Mouse (Mus musculus) adrenal gland, postnatal 36 days (tissue): ENCODE data around the gene Drg1. TPM values are rescaled to one million over a fixed set of nuclear protein-coding genes. Genes with fewer than 3 reads are reported as not detected.

Source experiments
- DNase-seq, 2 experiments: peaks; one replicate each; pipeline ENCODE4 v3.0.0; 2021; ENCODE audit warnings: mixed read lengths in 1 of 2
- long read RNA-seq, 2 experiments: library from polyadenylated mRNA; stranded (forward); transcript quantifications; one replicate each; pipeline ENCODE4 v2.0.0; 2021; ENCODE audit warnings: borderline sequencing depth in 2 of 2
- total RNA-seq, 2 experiments: library from RNA; stranded (reverse); gene quantifications; 2 replicates each; pipeline ENCODE4 v1.2.3; 2021

Drg1 gene
- total RNA-seq = 100 to 1,000 TPM; 100 to 113 TPM
- long read RNA-seq, experiment 1, transcript Drg1-201 (9 exons, 1,546 nt) = major isoform, 133 of 144 reads
- long read RNA-seq, experiment 1, partial matches to known transcripts = 3 of 144 reads
- long read RNA-seq, experiment 1, other reads (novel, unspliced or antisense) = 8 of 144 reads
- long read RNA-seq, experiment 2, transcript Drg1-201 (9 exons, 1,546 nt) = major isoform, 37 of 47 reads
- long read RNA-seq, experiment 2, partial matches to known transcripts = 4 of 47 reads
- long read RNA-seq, experiment 2, other reads (novel, unspliced or antisense) = 6 of 47 reads

DNA sequence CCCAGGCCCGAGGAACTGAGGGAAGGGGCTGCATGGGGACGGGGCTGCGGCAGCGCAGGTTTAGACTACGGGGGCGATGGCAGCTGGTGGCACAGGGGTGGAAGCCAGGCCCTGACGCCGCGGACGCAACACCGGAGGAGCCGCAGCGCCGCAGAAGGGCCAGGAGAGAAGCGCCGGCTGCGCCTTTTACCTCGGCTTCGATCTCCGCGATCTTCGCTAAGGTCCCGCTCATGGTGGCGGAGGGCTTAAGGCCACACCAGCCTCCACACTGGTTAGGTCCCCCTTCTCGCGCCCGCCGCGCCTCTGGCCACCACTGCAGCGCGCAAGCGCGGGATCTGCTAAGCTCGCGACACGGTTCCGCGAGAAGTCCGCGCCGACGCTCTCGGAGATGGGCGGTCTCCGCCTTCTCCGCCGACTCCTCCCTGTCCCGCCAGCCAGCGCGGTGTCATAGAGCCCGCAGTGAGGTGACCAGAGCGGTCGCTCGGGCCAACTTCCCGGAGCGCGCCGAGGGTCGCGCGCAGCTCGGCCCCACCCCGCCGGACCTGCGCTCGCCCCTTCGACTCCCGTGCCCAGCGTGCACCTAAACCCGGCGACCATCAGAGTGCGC is at the start of gene Drg1:
Gene Drg1 (minus strand): TSS at position 337 of the 607 bp plus-strand sequence.
- peak; percentile 96 to 97 for DNase-seq

DNA sequence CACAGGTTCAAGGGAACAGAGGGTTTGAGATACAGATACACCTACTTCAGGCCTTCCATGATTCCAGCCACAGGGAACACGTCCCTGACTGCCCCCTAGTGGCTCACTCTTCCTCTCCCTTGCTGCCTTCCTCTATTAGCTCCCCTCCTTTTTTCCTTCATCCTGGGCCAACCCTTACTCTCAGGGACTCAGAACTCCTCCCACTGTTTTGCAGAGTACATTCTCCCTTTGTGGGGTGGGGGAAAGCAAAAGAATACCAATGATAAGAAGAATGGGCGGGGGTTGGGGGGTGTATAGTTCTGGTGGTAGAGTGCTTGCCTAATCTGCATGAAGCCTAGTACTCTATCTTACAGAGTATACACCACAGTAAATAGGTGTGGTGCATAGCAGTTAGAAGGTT is 47.9 kb upstream of the Drg1 start:
- DNase-seq = peak; percentile 74 to 84

DNA sequence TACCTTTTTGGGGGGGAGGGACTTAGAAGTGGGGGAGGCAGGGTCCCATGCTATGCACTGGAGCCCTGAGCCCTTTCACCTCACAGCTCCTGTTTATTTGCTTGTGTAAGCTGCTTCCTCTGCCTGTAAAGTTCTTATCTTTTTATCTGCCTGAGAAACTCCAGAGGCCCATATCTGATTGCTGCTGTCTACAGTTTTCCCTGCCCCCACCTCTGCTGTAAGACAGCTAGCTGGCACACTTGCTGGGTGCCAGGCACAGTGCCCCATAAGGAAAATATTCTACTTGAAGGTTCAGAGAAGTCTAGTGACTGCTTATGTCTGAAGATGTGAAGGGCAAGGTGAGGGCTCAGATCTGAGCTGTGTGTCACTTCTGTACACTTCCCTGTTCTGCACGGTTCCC is 47.1 kb upstream of the Drg1 start:
- DNase-seq = no peak

DNA sequence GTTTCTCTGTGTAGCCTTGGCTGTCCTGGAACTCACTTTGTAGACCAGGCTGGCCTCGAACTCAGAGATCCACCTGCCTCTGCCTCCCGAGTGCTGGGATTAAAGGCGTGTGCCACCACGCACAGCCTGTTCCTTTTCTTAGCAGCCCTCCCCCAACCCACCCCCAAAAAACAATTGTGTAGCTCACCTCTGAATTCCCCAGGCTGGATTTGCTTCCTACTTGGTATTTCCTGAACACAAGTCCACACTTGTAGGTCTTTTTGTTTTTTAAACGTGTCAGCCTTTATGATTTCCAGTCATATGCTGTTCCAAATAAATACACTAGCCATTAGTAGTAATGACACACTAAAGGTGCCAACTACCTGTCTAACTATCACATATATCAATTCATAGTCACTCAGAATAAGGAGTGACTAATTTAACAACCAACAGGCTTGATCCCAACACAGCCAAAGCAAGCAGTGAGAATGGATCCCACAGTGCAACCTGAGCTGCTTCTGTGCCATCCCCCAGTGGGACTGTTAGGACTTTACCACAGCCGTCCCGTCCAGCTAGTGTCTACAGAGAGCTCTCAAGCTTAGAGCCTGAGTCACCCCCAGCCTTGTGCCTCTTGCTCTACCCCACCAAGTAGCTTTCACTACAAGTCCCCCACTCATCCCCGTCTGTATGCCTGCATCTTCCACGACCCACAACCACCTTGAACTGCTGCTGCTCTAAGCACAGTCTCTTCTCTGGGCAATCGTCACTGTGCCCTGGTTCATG is 45.6 kb upstream of the Drg1 start:
- DNase-seq = no peak

DNA sequence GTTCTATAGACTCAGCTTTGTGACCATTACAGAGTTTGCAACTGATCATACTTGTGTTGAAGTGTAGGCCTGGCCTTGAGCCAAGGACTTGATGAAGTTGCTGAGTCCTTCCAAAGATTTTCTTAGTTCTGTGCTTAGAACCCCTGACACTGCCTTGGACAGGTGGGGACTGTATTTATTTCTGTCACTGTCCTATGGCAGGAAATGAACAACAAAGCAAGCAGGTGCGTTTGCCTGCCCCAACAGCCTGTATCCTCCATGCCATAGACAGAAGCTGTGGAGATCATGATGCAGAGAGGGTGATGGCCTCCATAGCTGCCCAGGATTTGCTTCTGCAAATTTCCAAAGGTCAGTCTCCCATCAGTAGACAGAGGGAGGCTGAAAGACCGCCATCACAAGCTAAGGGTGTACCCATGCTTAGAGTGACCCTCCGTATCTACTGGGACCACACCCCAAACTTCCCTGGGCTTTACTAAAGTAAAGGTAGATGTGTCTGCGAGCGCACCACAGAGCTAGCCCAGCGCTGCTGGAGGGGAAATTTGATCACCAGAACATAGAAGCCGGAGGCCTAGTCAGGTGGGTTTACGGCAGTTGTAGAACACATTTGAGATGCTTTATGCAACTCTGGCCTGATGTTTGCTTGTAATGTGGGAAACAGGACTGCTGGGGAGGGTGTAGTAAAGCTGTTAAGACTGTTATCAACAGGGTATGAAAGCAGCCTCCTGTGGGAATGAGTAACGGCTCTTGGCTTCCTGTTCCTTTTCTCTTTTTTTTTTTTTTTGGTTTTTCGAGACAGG is 44.8 kb upstream of the Drg1 start:
- DNase-seq = no peak

DNA sequence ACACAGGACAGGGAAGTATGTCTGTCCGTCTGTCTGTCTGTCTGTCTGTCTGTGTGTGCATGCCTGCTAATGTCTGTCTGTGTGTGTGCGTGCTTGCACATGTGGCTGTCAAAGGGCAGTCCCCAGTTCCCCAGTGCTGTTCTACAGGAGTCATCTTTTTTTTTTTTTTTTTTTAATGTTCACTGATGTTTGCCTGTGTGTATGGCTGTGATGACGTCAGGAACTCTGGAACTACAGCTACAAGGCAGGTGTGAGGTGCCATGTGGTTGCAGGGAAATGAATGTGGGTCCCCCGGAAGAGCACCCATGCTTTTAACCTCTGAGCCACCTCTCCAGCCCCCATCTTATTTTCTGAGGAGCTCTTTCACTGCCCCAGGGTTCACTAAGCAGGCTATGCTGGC is 43.7 kb upstream of the Drg1 start:
- no peak for DNase-seq

DNA sequence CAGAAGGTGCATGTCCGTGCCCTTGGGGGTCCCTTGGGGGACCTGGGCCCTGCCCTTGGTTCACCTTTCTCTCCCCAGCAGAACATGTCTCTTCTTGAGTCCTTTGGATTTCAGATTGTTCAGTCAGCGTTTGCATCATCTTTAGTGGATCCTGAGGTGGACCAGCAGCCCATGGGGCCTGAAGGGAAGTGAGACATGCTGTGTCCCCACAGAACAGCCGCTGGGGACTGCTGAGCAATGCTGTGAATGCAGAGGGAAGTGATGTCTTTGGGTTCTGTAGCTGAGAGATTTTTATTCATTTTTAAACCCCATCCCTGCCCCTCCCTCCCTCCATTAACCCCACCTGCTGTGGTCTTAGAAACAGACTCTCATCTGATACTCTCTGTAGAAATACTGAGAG is 41.7 kb upstream of the Drg1 start:
- no peak for DNase-seq

DNA sequence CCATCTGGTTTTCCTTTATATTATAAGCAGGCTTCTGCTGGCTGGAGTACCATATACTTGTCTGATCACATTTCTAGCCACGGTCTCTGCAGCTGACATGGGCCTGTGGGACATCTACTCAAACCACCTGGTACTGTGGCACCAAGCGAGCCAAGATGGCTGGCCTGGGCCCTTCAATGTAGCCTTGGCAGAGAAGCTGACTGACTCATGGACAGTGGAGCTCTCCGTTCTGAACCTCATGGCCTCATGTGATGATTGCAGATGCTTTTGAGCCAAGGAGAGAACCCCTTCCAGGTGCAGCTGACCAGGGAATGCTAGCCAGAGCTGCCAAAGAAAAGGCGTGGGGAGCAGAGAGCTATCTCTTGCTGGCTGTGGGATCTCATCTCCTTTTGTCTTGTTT is 39.6 kb upstream of the Drg1 start:
- DNase-seq = no peak

DNA sequence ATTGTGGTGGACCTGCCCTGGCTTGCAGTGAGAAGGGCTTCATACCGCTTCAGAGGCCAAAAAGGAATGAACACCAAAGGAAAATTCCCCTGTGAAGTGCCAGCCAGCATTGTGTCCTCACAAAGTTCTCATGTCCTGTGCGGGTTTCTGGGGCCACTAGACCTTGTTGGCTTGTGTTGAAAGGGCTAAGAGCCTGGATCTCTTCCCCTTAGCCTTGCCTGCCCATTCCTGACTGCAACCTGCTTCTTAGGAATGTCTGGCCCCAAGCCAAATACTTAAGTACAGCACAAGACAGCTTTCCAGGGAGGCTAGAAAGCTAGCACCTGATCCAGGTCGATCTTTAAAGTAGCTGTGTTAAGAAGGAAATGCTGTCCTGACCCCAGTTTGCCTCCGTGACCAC is 36.6 kb upstream of the Drg1 start:
- DNase-seq = no peak

DNA sequence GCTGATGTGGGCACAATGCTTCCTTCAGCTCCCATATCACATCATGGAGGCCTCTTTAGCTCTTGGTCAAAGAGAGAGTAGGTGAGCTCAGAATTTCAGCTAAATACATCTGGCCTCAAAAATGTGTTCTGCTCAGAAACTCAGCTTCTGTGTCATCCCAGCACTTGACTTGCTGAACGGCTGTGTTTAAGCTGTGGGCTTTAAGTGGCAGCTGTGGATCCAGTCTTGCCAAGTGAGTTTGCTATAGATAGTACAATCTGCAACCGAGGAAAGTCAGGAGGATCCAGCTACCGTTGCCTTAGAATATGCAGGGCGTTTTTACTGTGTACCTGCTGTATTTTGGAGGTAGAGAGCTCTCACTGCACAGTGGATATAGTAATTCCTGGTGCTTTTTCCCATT is 36.2 kb upstream of the Drg1 start:
- no peak for DNase-seq

DNA sequence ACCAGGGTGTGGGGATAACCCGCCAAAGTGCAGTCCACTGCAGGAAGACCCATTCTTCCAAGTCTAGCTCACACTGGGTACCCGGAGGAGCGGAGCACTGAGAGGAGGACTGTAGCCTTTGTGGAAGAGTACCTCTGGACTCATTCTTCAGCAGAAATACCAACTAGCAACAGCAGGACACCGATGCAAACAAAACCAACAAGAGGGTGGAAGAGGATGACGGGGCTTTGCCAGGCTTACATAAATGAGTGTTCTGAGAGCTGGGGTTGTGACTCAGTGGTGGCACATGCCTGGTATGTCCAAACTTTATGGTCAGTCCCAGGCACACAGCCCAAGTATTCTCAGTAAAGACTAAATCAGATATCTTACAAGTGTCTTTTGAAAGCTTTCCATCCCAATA is 34.9 kb upstream of the Drg1 start:
- no peak for DNase-seq

DNA sequence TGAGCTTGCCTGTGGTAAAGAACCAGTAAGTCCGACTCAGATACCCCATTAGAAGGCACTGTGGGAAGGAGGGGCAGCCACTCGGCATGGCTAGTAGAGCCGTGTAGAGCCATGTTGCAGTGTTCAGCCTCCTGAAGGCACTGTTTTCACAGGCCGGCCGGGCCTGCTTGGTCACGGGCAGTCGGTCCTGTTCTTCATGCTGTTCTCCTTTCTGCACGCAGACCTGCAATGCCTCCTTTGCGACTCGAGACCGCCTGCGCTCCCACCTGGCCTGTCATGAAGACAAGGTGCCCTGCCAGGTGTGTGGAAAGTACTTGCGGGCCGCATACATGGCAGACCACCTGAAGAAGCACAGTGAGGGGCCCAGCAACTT is 32.6 kb upstream of the Drg1 start:
- no peak for DNase-seq

DNA sequence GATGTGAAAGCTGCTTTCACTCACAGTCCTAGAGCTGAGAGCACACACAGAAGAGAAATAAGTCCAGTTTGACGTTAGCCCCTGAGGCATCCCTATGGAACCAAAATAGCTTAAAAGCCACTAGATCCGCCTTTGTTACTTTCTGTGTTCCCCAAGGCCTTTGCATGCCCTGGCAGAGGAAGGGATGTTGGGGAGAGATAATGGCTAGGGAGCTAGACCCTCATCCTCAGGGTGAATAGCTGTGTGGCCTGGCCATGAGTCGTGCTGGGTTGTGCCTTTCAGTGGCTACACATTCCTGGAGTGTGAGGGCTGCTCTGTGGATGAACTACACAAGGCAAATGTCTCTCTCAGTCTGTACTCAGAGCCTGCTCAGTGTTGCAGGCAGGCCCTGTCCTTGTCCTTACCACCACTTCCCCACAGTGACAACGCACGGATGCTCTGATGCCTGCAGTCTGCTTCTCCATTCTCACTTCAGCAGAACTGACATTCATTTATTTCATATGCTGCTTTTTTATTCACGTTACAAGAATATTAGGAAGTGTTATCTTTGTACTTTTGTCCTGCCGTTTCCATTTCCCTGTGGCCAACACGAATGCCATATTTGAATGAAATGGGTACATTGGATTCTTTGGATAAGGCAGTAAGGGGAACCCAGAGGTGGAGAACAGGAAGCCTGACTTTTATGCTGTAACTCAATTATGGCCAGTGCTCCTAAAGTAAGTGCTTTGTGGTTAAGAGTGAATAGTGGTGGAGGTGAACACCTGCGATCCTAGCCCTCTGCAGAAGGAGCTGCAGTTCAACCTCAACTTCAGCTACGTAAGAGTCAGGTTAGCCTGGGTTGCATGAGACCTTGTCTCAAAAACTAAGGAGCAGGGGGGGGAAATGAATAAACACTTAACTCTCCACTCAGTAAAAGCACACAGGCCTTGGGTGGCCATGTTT is 31.9 kb upstream of the Drg1 start:
- DNase-seq = no peak

DNA sequence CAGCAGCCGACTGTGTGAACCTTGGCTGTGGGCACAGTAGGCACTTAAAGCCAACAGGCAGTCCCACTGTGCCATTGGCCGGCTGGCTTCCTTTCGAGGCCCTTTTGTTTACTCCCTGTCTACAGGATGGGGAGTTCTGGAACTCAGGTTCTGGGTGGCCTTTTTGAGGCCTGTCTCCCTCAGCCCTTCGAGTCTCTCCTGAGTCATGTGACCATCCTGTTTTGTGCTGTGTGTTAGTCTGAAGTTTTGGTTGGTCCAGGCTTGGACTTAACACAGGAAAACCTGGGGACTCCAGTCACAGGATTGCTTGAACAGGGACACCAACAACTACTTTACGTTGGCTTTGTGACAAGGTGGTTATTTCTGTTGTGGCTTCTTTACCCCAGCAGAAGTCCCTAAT is 29.8 kb upstream of the Drg1 start:
- no peak for DNase-seq

DNA sequence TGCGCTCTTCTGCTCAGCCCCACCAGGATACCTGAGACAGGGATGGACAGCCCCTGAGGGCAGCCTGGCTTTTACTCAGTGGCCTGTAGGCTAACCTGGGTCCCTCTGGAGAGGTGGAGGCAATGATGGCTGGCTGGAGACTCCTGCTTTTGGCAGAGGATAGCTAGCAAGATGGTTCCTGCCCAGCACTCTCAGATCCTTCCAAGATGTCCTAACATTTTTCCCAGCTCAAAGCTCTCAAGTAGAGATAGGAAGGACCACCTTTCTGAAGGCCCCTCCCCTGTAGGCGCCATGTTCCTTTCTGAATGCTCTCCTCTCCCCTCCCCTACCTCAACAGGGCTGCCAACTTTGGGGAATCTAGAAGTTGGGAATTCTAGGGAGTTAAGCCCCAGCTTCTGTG is 28.4 kb upstream of the Drg1 start:
- DNase-seq = no peak

DNA sequence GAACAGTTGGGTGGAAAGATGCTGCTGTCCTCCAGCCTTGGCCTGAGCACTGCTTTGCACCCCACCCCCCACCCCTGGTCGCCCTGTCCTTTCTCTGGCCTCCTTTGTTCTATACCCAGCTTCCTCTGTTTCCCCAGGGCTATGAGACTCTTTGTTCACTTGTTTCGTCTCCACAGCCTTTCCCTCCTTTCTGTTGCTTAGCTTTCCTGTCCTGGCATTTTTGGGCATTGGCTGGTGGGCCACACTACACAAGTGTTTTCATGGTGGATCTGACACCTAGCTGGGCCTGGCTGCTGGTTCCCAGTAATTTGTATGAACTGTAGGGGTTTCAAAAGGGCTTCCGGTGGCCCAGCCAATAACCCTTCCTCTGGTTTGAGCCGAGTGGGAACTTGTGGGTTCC is 27.1 kb upstream of the Drg1 start:
- DNase-seq = no peak

DNA sequence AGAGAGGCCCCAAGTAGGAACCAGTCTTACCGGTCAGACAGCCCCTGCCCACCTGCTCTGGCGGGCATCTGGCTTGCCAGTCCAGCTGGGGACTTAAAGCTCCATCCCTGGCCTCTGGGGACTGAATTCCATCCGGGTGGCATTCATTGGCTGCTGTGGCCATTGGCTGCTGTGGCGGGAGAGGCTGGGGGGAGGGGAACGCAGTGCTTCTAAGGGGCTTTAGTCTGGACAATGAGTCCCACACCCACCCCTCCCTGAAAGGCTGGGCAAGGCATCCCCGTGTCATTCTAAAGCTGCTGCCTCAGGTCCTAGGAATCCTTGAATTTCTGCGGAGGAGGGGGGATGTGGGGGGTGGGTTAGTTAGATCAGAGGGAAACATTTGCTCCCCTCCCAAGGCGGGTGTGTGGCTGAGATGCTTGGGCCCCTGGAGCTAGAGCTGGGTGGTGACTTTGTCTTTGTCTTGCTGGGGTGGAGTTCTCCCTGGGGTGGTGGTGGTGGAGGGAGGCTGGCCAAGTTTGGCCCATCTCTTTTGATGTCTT is 26.6 kb upstream of the Drg1 start:
- no peak for DNase-seq

DNA sequence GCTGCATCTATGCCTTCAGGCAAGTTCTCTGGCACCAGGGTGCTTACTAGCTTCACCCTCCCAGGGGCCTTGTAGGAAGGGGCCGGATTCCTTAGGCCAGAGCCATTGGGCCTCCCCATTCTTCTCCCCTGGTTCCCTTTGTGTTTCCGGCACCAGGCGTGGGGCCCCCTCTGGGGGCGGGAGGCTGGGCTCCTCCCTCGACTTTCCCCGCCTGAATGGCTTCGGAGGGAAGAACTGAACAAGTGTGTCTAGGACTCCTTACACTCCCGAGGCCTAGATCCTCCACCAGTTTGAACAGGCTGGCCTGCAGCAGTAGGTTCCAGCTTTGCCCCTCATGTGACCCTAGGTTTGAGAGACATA is 25.8 kb upstream of the Drg1 start:
- peak; percentile 51 to 53 for DNase-seq

DNA sequence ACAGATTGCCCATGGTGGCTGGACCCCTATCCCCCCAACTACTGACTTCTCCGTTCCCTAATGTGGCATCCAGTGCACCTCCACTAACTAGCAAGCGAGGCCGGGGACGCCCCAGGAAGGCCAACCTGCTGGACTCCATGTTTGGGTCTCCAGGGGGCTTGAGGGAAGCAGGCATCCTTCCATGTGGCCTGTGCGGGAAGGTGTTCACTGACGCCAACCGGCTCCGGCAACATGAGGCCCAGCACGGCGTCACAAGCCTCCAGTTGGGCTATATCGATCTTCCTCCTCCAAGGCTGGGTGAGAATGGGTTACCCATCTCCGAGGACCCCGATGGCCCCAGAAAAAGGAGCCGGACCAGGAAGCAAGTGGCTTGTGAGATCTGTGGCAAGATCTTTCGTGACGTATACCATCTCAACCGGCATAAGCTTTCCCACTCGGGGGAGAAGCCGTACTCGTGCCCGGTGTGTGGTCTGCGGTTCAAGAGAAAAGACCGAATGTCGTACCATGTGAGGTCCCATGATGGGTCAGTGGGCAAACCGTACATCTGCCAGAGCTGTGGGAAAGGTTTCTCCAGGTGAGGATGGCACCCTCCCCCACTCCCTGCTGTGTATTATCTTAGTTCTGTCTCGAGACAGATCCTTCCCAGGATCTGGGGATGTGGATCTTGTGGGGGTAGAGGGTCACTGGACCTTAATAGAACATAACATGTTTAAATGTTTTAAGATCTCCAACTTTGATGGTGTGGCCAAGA is 25.3 kb upstream of the Drg1 start:
- no peak for DNase-seq

DNA sequence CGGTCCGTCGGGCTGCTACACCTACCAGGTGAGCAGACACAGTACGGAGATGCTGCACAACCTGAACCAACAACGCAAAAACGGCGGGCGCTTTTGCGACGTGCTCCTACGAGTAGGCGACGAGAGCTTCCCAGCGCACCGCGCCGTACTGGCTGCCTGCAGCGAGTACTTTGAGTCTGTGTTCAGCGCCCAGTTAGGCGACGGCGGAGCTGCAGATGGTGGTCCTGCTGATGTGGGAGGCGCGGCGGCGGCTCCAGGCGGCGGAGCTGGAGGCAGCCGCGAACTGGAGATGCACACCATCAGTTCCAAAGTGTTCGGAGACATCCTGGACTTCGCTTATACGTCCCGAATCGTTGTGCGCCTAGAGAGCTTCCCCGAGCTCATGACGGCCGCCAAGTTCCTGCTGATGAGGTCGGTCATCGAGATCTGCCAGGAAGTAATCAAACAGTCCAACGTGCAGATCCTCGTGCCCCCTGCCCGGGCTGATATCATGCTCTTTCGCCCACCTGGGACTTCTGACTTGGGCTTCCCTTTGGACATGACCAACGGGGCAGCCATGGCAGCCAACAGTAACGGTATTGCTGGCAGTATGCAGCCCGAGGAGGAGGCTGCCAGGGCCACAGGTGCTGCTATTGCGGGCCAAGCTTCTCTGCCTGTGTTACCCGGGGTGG is 24.6 kb upstream of the Drg1 start:
- DNase-seq = peak; percentile 56 to 61
